Mouse (Mus musculus): ENCODE data around the gene Angptl7. TPM values are rescaled to one million over a fixed set of nuclear protein-coding genes. Genes with fewer than 3 reads are reported as not detected.

Angptl7 gene
- total RNA-seq (2015; ENCODE audit: low replicate concordance) (0.58 TPM in 1 of 2 replicates, not detected in the other), total RNA-seq (2017; ENCODE audit: low replicate concordance) (not detected in 2 replicates)

GRCm38 (mm10) chr4:148500410-148500867, at the start of gene Angptl7:
Gene Angptl7 (minus strand): TSS chr4:148500460.
- no peak for ATAC-seq (replicated peaks; ENCODE audit: low FRiP score, poor library complexity, severe bottlenecking)

- ATAC-seq (replicated peaks; ENCODE audit: low FRiP score, poor library complexity, severe bottlenecking) = no peak
These were observed 48.8 kb upstream of the Angptl7 start for GRCm38 (mm10) chr4:148549106-148549505.

DNA sequence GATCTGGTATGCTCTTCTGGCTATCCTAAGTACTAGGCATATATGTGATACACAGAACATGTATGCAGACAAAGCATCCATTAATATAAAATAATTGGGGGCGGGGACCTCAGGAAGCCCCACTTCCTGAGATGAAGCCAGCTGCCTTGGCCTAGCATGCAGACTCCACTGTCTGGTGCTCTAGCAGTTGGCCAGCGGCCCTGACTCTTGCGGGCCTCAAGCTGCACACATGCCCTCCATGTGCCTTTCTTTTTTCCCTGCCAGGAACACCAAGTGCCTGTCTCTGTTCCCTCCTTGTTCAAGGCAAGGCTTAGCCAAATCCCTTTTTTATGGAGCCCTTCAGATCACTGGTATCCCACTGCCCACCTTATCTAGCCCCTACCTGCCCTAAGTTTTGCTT, 35.6 kb upstream of the Angptl7 start:
- no peak for ATAC-seq (replicated peaks; ENCODE audit: low FRiP score, poor library complexity, severe bottlenecking)

DNA sequence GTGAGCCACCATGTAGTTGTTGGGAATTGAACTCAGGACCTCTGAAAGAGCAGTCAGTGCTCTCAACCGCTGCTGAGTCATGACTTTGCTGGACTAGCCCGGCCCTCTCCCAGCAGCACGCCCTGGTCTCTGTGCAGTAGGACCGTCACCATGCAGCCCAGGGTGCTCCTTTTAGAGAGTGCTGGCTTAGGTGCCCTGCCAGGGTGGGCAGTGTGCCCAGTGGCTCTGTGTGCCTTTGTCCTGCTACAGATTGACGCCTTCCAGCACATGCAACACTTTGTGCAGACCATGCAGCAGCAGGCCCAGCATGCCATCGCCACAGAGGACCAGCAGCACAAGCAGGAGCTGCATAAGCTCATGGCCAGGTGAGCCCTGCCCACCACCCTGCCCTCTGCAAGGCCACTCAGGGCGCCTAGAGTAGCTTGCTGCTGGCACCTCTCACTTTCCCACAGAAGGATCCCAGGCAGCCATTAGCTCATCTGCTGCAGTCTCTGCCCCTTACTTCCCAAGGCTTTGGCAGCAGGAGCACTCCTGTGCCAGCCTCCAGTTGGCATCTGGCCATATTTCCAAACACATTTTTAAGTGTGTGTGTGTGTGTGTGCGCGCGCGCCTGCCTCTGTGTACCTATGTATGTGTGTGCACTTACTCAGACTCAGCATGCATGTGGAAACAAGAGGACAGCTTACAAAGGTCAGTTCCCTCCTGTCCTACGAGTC, 33.5 kb upstream of the Angptl7 start:
- no peak for ATAC-seq (replicated peaks; ENCODE audit: low FRiP score, poor library complexity, severe bottlenecking)

GRCm38 (mm10) chr4:148532516-148532915, 32.3 kb upstream of the Angptl7 start:
- ATAC-seq (replicated peaks; ENCODE audit: low FRiP score, poor library complexity, severe bottlenecking) = no peak

- ATAC-seq (replicated peaks; ENCODE audit: low FRiP score, poor library complexity, severe bottlenecking) = no peak
These were observed 31.1 kb upstream of the Angptl7 start for GRCm38 (mm10) chr4:148531341-148531740.

DNA sequence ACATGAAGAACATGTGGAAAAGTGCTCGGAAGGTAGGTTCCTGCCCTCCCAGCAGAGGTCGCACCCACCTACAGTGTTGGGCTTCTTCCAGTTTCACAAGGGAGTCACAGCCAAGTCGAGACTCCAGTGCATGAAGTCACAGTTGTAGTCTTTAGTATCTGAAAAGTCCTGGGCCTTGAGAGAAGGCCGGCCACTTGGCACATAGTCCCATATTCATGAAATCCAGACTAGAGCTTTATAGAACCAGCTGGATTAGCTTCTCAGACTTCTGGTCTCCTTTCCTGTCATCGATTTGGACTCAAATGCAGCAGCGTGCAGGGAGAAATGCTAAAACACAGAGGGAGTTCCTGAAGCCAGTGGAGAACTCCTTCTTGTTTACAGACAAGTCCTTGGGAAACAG, 30.5 kb upstream of the Angptl7 start:
- no peak for ATAC-seq (replicated peaks; ENCODE audit: low FRiP score, poor library complexity, severe bottlenecking)

- ATAC-seq (replicated peaks; ENCODE audit: low FRiP score, poor library complexity, severe bottlenecking) = no peak
These were observed 30.1 kb upstream of the Angptl7 start for GRCm38 (mm10) chr4:148530351-148530750.

GRCm38 (mm10) chr4:148527158-148527910, 27.1 kb upstream of the Angptl7 start:
- ATAC-seq (replicated peaks; ENCODE audit: low FRiP score, poor library complexity, severe bottlenecking) = no peak

GRCm38 (mm10) chr4:148523538-148523937, 23.3 kb upstream of the Angptl7 start:
- no peak for ATAC-seq (replicated peaks; ENCODE audit: low FRiP score, poor library complexity, severe bottlenecking)

- no peak for ATAC-seq (replicated peaks; ENCODE audit: low FRiP score, poor library complexity, severe bottlenecking)
These were observed 18.1 kb upstream of the Angptl7 start for GRCm38 (mm10) chr4:148518235-148518795.

DNA sequence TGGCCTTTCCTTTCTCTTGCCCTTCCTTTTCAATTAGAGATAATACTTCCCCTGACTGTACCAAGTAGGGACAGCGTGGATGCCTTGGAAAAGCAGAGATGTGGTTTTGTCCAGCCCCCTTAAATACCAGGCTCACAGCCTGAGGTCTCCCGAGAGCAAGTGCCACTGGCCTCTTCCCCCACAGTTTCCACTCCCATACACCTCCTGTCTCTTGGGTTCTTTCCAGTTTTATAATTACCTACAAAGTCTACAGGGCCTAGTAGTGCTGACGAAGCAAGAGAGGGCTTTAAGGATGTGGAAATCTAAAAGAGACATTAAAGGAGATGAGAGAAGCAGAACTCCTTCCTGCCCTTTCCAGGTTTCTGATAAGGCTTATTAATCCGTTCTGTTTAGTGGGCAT, 17.5 kb upstream of the Angptl7 start:
- no peak for ATAC-seq (replicated peaks; ENCODE audit: low FRiP score, poor library complexity, severe bottlenecking)

GRCm38 (mm10) chr4:148515313-148515712, 15.1 kb upstream of the Angptl7 start:
- no peak for ATAC-seq (replicated peaks; ENCODE audit: low FRiP score, poor library complexity, severe bottlenecking)

- ATAC-seq (replicated peaks; ENCODE audit: low FRiP score, poor library complexity, severe bottlenecking) = no peak
These were observed 12.8 kb upstream of the Angptl7 start for GRCm38 (mm10) chr4:148513021-148513559.

DNA sequence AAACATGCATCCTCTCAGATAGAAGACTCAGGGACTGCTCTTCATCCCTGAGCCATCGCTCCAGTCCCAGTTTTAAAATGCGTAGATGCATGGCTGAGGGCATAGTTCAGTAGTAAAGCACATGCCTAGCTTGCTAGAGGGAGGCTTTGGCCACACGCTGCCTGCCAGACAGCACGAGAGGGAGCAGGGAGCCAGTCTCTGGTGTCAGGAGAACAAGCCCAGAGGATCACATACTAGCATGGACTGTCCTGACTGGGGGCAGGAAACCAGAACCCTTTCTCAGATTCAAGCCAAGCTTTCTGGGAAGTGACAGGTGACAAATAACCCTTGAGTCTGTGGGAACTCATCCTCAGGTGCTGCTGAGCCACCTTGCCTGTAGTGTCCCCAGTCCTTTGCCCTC, 11.1 kb upstream of the Angptl7 start:
- ATAC-seq (replicated peaks; ENCODE audit: low FRiP score, poor library complexity, severe bottlenecking) = no peak

- ATAC-seq (replicated peaks; ENCODE audit: low FRiP score, poor library complexity, severe bottlenecking) = no peak
These were observed 10.4 kb upstream of the Angptl7 start for GRCm38 (mm10) chr4:148510691-148511090.

DNA sequence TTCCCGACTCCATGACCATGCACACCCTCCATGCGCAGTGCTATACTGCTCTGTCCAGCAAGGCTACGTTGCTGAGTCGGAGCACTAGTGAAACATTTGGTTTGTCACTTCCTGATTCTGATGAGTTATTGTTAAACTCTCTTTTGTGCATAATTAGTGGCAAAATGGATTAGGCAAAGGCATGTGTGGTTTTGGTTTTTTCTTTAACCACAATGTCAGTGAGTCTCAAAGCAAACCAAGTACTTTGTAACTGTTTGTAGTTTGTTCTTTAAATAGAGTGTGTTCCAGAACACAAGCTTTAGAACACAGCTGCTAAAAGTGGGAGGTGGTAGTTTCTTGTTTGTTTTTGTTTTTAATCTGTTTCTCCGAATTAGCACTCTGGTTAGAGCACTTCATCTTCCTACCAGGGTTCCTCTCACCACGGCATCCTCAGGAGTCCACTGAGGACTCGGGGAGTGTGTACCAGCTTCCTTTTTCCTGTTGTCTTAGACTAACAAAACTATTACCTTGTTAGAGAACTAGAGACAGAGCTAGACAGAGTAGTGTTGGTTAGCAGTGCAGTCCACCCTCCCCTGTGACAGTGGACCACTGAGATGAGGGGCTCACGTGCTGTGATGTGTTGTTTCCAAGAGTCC, 9.3 kb upstream of the Angptl7 start:
- no peak for ATAC-seq (replicated peaks; ENCODE audit: low FRiP score, poor library complexity, severe bottlenecking)

DNA sequence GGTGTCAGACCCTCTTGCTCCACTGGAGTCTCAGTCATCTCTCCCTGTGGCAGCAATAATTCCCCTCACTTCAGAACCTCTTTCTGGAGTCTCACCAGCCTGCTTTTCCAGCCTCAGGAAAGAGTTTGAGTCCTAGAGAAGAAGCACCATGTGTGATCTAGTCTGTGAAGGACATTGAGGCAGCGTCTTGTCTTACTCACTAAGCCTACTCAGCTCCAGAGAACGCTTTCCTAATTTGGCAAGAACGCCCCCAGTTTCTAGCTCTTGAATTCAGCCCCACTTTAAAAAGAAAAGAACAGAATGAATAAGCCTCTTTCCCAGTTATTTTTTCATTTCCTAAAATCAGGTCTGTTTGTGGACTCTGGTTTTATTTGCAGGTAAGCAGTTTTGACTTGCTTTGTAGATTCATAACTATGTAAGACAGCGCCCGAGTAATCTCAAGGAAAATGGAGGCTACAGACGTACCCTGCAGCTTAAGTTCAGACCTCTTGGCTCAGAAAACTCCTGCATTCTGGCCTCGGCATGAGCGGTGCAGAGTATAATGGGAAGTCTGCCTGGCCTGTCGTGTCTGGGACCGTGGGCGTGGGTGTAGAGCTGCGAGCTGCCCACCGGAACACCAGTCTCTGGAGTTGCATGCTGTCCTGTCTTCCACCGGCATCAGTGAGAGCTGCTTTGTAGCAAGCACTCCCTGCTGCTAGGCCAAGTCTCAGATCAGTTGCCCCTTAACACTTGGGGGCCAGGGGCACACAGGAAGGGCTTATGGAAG, 8.0 kb upstream of the Angptl7 start:
- no peak for ATAC-seq (replicated peaks; ENCODE audit: low FRiP score, poor library complexity, severe bottlenecking)

DNA sequence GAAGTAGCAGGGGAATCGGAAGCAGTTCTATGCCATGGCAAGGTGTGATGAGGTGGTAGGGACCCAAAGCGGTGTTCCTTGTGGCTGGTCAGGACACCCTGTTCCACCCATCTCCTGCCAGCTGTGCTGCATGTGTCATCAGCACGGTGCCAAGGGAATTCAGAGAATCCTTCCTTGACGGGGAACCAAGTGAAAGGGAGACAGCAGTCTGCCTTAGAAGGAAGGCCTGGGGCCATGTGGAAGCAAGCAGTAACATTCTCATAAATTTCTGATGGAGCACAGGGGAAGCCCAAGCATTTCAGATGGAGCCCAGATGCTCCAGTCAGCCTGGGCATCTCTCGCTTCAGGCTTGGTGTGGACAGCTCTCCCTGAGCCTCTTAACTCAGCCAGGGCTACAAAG, 7.3 kb upstream of the Angptl7 start:
- ATAC-seq (replicated peaks; ENCODE audit: low FRiP score, poor library complexity, severe bottlenecking) = no peak

Measured in erythroblast, adult 5-6 weeks (primary cell).